Mouse (Mus musculus) urinary bladder, adult 2 months (tissue): Measurements from ENCODE around the gene Timm44. TPM values are rescaled to one million over a fixed set of nuclear protein-coding genes. Genes with fewer than 3 reads are reported as not detected.

Source experiments
- DNase-seq: peaks from one replicate; pipeline ENCODE4 v3.0.0; 2022; ENCODE audit warnings: low spot score
- polyA plus RNA-seq: library from polyadenylated mRNA; depleted of rRNA; stranded (reverse); fragments of >200 nt; gene quantifications from 2 replicates; pipeline ENCODE4 v1.2.3, GENCODE M21; 2012; rRNA removed

The Timm44 gene
- polyA plus RNA-seq: 66.5 and 76.2 TPM in 2 replicates

DNA sequence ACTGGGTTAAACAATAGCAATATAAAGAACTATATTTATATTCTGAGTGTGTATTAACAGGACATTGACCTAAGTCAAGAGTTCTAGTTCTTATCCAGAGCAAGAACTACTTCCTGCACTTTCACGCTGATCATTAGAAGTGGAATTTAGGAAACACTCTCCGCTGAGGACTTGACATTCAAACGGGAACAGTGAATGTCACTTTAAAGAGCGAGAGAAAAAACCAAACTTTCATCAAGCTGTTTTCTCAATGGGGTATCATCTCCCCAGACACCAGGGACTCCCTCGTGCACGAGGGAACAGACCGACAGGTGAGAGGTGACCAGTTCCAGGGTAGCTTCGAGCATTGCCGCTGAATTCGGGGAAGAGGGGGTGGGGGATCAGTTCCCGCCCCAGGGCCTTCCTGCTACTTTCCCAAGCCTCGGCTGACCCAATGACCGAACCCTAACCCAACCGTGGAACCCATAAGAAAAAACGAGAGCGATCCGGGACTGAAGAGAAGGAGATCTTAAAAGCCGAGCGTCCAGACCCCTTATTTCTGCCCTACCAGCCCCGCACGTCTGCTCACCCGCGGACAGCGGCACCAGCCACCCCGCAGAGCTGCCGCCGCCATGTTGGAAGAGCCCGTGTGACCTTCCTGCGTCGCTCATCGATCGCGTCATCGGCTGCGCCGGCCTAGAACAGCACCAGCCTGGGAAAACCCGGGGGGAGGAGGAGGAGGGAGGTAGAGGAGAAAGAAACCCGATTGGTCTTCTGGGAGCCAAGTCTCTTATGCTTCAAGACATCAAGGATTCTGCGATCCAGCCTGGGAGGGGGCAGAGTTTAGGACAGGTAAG is at the start of gene Timm44:
Gene Timm44 (minus strand): TSS at position 639 of the 836 bp plus-strand sequence.
- DNase-seq: peak; percentile 86

DNA sequence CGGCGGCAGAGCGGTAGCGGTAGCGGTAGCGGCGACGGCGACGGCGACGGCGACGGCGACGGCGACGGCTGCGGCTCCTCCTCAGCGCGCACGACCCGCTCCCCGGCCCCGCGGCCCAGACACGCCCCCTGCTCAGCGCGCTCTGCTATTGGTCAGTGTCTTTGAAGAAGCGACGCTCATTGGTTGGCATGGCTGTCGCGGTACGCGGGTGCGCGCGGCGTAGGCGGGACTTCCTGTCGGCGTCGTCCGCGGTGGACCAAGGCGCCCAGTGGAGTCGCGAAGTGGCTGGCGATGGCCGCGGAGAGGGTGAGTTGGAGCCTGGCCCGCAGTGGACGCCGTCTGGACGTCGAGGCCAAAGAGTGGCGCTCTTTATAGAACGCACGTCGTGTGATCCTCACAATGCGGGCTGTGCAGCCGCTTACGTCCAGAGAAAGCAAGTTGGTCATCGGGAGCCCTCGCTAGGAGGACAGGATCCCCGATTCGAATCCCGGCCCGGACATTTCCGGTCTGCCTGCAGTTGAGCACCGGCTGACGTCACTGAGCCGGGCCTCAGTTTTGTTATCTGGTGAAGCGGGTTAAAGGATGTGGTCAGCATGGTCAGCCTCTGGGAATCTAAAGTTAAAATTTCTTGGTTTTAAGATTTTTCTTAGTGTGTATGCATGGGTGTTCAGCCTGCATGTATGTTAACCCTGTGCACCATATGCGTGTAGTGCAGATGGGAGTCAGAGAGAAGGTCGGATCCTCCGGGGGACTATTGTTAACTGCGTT is 49.5 kb upstream of the Timm44 start, which contains the start of the genes Ccl25 and Elavl1:
Gene Ccl25 (plus strand): TSS at position 228 of the 768 bp plus-strand sequence.
Gene Elavl1 (minus strand): TSS at position 431 of the 768 bp plus-strand sequence.
- DNase-seq: peak; percentile 95

DNA sequence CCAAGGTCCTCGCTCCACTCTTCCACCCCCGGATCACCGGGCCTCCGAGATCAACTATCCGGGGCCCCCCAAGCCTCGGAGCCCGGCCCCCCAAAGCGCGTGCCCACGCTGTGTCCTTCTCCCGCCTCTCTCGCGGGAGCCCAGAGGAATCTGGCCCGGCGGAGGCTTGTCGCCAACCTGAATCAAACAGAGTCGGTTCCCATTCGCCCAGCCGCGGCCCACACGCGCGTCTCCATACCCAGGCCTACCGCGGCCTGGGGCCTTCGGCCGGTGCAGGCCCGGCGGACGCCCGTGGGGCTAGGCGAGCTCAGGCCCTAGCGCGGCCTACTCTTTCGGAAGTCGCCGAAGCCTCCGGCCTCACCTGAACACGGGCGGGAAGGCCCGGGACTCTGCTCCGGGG is 48.8 kb upstream of the Timm44 start:
- no peak for DNase-seq

DNA sequence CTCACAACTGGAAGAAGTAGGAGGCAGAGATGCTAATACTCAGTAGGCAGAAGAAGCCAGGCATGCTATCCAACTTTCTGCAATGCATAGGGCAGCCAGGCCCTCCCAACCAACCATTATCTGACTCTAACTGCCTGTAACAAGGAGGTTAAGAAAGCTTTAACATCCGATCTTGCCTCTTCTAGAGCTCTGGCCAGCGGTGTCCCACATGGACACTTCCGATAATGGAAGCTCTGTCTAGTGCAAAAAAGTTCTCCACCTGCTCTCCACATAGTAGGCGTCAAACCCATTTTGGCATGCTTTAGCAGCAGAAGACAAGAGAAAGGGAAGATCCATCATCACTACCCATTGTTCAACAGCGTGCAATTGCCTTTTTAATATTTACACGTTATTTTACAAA is 48.2 kb upstream of the Timm44 start:
- no peak for DNase-seq

DNA sequence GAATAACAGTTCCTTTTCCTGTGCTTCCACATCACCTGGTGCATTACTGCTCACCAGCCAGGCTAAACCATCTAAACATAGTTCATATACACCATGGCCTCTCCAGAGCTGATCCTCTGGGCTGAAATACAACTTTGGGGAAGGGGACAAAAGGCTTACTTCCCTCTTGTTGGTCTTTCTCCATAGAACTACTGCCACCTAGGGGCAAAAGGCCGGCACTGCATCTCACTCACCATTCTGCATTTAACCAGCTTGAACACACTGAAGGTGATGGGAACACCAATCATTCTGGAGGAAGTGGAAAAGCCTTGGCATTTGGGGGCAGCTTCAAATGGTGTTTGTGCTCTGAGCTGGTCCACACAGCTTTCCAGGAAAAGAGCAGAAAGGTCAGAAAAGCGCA is 46.8 kb upstream of the Timm44 start:
- peak; percentile 48 for DNase-seq

GRCm38 (mm10) chr8:4321031-4321430 is 45.3 kb upstream of the Timm44 start:
- no peak for DNase-seq

- no peak for DNase-seq
These were observed 44.7 kb upstream of the Timm44 start for GRCm38 (mm10) chr8:4320404-4320803.

GRCm38 (mm10) chr8:4319573-4319872 is 43.8 kb upstream of the Timm44 start:
- no peak for DNase-seq

DNA sequence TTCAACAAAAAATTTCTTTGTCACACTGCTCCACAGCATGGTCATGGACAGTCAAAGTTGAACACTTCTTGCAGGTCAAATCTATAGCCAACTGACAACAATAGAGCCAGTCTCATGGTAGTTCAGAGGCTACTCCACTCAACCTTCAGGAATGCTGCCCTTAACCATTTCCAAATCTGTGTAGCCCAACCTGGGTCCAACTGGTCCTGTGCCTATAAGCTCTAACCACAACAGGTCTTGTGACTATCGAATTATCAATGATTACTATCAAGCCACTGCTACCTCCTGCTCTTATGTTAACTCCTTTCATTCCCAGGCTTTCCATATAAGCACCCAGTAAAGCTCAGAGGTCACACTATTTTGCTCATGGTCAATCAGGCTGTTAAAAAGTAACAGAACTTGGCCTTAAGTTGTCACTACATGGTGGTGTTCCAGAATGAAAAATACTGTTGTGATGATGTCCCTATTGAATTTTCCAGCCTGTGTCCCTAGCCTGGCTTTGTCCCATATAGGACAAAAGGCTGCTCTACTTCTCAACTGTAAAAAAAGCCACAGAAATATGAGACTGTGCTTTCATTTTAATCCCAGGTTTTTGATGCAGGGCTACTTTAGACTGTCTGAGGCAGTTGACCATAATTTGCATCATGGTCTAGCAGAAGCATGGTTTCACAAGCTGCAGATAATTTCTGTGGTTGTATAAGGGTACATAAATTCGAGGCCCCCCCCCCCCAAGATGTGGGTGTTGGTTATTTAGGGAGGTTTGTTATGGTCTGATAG is 43.3 kb upstream of the Timm44 start:
- no peak for DNase-seq

GRCm38 (mm10) chr8:4318124-4318523 is 42.4 kb upstream of the Timm44 start:
- DNase-seq: no peak

DNA sequence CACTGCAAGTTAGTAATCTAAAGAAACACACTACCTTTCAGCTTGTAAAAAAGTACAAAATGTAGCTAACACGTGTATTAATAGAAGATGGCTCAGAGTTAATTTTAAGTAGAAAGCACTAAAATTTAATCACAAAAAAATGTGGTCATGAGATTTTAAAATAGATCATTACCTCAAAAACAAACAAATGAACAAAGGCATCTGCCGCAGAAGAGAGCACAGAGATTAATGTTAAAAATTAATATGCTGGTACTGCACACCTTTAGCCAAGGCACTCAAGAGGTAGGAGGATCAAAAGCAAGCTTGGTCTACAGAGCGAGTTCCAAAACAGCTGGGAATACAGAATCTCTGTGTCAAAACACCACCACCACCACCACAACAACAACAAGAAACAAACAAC is 39.1 kb upstream of the Timm44 start:
- no peak for DNase-seq

- DNase-seq: no peak
These were observed 37.8 kb upstream of the Timm44 start for GRCm38 (mm10) chr8:4313254-4314124.

- no peak for DNase-seq
These were observed 36.4 kb upstream of the Timm44 start for GRCm38 (mm10) chr8:4312104-4312503.

- DNase-seq: no peak
These were observed 30.1 kb upstream of the Timm44 start for GRCm38 (mm10) chr8:4305838-4306237.

DNA sequence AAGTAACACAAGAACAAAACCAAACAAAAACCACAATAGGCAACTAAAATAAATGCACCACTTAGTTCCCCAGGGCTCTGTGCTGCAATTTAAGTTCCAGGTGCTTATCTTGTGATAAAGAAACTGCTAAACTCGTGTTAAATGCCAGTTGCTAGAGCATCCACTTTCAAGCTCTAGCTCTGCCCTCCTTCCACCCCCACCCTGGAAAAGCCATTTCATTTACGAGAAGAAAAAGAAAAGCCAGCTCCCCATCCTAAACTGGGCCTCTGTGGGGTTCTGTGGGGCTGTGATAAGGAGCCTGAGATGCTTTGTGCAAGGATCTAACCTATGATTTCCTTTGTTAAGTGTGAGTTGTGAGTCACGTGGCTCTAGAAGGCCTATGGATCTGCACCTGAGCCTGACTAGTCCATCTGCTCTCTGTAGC is 28.4 kb upstream of the Timm44 start:
- DNase-seq: no peak

- DNase-seq: no peak
These were observed 22.1 kb upstream of the Timm44 start for GRCm38 (mm10) chr8:4297822-4298221.

- no peak for DNase-seq
These were observed 17.0 kb upstream of the Timm44 start for GRCm38 (mm10) chr8:4292738-4293137.

- no peak for DNase-seq
These were observed 375 bp upstream of the Timm44 start for GRCm38 (mm10) chr8:4276111-4276465.

DNA sequence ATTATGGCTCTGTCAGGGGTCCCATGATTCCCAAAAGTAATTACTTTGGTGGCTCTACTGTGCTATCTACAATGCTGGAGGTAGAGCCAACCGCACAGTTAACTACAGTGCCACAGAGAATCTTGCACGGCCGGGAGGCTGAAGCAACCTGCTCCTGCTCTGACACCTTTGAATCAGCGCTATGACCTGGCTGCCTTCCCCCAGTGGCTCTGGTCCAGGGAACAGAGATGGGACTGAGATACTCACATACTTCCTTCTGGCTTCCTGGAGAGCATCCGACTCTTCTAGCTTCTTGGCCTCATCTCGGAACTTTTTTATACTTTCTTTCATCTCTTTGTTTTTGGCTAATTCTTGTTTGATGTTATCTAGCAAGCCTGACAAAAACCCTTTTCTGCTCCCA is 6.1 kb downstream of the Timm44 start:
- DNase-seq: no peak

GRCm38 (mm10) chr8:4267627-4268026 is 8.1 kb downstream of the Timm44 start:
- no peak for DNase-seq
